Mouse (Mus musculus) embryo, embryonic 11.5 days (tissue): Measurements from ENCODE around the gene Ttc21a.

Source experiments
- DNase-seq: peaks from one replicate; pipeline ENCODE4 v3.0.0-alpha.2; 2012; ENCODE audit warnings: low read depth, low spot score

The Ttc21a gene

DNA sequence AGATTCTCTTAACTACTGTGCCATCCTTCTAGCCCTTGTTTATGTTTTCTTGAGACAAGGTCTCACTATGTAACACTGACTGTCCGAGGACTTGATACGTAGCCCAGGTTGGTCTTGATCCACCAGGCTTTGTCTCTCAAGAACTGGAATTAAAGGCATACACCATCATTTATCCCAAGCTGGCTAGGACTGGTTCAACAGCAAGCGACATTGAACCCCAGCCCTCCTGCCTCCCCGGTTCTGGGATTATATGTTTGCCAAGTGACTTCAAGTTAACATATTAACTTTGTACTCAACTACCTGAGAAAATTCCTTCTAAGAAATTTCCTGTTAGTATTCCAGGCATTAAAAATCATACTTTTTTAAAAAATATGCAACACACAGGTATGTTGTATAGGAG lies 37.9 kb downstream of the Ttc21a start:
- DNase-seq = no peak

DNA sequence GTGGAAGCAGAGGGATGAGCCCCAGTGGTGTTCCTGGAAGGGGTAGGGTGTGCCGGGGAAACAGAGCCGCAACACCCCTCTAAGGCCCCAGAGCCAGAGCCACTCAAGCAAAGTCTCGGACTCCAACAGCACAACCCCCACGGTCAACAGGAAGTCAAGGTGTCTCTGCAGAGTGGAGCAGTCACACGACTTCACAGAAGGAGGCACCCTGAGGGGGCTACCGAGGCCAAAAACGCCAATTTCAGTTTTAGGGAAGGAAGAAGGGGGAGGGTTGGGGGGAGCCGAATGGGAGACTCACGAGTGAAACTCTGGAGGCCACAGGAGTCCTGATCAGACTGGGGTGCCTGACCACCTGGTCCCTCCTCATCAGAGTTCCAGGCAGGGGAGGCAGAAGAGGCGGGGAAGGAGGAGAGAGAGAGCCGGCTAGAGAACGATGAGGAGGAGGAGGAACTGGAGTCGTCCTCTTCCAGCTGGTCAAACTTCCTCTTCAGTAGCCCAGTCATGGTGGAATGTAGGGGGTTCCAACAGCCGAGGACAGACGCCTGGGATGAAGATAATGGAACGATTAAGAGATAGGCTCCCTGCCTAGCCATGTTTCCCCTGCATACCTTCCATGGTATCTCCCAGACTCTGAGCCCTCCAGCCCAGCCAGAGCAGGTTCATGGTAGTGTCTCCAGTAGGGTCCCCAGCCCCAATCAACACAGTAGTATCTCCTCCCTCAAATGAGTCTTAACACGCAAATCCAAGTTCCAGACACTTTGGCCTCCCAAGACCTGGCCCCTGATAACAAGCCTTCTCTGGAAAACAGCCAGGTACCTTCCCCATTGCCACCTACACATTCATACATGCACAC lies 39.5 kb downstream of the Ttc21a start:
- no peak for DNase-seq

DNA sequence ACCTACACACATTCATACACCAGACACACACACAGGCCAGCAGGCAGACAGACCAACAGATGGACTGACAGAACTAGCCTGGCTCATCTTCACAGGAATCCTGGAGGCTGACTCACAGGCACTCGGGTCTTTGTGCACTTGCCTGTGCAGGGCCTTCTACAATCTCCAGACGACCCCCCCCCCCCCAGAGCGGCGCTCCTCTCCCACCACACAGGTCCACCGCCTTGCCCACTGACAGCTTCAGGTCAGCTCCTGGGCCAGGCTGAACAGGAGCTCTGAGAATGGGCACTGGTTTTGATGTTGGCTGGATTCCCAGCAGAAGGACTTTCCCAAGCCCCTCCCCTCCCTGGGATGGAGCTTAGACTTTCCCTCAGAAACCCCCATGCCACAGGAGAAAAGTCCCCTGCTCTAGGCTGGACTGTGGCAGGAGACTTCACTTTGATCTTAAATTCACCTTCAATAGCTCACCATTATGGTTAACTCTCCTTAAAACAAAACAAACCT lies 40.2 kb downstream of the Ttc21a start:
- no peak for DNase-seq

DNA sequence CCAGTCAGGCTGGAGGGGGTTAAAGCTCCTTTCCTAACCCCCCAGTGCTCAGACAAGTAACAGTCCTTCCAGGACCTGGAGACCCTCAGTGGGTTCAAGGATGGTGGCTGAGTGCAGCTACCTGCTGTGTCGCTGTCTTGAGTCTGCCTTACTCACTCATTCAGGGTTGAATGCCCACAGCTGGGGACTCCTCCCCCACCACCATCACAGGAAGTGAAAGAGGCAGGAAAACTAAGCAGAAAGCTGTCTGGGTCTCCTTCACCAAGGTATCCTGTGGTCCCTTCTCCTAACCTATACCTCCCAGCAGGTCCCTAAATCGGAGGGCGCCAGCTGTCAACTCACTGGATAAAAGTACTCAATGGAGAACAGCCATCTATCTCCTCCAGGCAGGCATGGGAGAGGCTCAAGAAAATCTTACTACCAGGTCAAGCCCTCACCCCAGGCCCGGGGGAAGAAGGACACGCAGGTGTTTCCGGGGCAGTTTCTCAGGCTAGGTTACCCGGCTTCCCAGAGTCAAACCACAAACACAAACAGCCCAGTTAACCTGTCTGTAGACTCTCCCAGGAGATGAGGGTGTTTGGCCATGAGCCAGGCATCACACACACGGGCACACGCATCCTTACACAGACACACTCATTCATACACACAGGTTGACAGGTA lies 40.9 kb downstream of the Ttc21a start:
- DNase-seq = no peak

DNA sequence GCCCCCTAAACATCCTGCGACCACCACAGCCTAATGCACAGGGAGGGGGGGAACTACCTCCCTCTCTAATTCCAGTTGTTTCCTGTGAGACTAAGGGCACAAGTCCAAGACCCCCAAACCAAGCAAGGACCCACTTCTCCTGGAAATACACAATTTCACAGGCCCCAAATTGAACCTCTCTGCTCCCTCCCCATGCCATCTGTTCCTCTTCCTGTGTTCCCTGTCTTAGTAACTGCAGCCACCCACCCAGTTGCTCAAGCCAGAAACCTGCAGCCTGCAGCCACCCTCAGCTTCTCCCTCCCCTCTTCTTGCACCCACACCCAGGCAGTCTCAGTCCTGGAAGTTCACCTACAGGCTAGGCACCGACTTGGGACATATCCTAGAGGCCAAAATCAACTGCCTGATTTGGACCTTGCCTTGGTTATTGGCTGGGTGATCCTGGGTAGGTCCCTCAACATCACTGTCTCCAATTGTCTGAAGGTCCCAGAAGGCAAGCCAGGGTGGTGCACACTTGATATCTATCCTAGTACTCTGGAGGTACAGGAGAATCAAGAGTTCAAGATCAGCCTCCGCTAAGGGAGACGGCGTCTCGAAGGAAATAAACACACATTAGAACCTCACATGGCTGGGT lies 41.5 kb downstream of the Ttc21a start:
- no peak for DNase-seq

DNA sequence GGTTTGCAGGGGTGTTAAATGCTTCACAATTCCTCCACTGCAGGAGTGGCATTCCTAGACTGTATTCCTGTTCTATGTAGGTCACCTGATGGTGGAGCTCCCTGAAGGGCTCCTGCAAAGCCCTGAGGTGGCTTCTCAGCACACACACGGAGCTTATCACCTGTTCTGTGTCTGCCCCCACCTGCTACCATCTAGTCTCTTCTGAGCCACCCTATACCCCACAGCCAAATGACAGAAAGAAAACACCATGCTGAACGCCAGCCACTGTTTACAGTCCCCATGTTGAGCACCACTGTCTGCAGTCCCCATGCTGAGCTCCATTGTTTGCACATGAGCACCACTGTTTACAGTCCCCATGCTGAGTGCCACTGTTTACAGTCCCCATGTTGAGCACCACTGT lies 42.3 kb downstream of the Ttc21a start:
- no peak for DNase-seq

DNA sequence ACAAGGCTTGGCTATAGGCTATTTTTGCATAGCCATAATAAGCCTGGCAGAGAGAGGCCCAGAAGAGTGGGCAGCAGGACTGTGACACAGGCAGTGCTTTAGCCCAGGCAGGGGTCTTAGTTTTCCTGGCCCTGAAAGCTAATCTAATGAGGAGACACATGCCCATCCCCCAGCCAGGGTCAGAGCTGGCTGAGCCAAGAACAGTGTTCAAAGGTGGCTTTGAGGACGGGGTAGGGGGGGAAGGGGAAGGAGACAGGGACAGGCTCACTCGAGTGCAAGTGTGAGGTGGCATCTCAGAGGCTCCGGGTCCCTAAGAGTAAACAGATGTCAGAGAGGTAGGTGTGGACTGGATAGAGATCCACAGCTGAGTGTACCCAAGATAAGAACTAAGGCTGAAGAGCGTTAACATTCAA lies 43.4 kb downstream of the Ttc21a start:
- DNase-seq = no peak

DNA sequence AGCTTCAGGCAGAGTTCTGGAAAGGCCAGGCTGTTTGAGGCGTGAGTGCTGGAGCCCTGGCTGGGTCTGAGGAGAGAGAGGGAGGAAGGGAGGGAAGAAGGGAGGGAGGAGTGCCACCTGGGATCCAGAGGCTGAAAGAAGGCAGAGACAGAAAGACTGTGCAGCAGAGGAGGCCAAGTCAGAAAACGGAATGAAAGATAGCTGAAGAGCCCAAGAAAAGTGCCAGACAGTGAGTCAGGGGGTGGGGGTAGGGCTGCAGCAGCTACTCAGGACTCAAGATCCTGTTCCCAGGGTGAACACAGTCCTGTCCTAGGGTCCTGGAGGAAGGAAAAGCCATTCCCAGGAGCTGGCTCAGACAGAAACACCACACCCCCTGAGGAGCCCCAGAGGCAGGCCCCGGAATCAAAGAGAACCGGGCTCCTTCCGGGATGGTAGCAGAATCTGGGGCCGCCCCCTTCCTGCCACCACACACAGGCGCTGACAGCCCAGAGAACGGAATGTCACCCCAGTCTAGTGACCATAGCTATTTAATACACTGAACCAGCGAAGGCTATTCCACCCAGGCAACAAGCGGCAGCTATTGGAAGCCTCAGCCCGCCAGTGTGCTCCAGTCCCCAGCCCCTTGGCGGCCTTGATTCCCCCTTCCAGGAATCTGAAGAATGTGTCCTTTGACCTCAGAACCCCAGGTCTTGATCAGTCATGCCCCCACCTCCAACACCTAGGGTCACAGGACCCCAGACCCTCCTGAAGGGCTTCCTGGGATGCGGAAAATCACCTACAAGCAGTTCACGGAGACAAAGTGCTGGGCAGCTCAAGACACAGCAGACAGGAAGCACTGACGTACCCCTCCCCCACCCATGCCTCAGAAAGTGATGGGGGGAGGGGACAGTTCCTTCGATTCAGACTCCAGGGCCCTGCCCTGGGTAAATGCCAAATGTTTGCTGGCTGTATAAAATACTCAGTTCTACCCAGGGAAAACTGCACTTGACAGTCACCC lies 44.1 kb downstream of the Ttc21a start:
- peak; percentile 67 for DNase-seq

DNA sequence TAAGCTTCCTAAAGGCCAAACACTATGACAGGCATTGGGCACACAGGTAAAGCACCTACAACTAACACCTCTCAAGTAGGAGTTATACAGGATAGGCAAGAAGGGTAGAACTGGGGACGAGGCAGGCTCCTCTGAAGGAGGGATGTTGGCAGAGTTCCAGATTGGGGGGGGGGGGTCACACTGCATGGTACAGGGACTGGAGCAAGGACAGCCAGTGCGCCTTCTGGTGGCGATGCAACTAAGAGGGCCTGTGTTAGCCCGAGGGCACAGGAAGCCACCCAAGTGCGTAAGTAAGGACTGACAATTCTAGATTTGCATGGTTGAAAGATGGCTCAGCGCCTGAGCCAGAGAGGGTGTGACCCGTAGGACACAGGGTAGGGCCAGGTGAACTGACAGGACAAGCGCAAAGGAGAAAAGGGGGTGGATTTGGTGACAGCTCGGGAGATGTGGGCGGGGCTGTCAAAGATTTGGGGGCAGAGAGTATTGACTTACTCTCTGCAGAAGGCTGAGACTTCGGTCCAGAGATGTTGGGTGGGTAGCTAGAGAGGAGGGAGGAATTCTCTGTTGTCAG lies 44.9 kb downstream of the Ttc21a start:
- DNase-seq = no peak

DNA sequence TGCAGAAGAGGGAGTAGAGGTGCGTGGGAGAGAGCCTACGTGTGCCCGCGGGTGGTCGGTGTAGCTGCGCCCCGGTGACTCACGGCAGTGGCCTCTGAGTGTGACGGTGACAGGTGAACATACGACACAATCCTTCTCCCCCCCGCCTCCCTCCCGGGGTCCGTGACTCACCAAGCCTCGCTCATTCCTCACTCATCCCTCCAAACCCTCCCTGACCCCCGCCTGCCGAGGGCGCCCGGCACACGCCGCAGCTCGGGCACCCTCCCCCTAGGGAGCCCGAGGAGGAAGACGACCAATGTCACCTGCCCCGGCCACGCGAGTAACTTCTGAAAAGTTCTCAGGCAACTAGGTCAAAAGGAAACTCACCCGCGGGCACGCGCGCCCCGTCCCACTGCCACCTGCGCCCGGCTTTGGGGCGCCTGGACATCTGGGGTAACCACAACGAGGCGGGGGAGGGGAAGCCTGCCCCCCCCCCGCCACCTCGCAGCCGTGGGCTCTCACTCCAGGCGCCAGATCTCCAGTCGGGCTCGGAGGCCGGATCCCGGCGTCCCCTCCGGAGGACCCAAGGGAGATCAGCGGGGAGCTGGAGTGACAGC lies 45.6 kb downstream of the Ttc21a start:
- no peak for DNase-seq

DNA sequence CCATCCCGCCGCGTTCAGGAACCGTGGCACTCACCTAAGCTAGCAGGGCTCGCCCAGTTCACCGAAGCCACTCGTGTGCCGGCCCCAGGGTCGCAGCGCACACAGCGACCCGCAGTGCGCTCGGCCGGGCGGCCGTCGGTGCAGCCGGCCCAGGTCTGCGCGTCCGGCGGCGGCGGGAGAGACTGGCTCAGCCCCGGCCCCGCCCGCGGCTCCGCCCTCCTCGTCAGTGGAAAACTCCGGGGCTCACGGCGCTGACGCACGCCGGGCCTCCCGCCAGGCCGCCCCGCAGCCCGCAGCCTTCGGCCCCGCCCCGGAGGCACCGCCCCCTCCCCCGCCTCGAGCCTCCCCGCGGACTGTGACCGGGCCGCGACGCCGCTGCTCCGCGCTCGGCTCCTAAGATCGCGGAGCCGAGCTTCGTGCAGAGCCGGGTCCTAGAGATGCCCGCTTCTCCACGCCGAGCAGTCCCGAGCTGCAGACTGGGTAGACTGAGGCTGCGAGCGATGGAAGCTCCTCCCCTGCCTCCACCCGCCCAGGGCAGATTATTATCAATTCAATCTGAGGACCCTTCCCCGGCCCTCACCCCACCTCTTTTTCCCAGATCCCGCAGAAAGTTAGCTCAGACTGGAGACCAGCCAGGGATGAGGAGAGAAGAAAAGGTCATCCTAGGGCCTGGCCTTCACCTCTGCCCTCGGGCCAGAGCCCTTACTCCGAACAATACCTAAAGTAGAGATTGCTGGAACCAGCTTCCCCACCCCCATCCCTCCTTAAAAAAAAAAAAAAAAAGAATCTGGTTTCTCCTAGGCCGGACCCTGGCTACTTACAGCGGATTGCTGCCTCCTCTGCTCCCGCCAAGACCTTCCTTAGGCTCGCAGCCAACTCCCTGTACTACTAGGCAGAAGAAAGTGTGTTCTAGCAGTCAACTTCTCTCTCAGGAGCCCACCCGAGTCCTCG lies 46.5 kb downstream of the Ttc21a start:
- DNase-seq = peak; percentile 63

DNA sequence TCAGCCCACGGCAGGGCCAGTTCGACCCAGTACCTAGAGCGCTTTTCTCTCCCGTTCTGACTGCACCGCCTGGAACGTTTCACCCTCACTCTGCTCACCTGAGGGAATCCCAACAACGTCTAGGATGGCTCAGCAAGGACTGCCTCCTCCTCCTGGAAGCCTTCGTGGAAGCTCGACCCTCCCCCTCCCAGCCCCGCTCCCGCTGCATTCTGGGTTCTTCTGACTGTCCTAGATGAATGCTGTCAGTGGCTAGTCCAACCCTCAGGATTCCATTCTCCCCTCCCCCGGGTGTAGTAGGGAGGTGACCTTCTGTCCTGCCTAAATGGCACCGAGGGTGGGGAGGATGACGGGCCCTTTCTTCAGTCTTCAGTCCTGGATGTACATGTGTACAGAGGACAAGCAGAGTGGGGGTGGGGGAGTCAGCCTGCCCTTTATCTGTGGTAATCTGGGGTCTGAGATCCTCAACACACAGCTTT lies 47.2 kb downstream of the Ttc21a start, which contains the start of gene Csrnp1:
Gene Csrnp1 (minus strand): TSS at position 123 of the 476 bp plus-strand sequence.
- no peak for DNase-seq

DNA sequence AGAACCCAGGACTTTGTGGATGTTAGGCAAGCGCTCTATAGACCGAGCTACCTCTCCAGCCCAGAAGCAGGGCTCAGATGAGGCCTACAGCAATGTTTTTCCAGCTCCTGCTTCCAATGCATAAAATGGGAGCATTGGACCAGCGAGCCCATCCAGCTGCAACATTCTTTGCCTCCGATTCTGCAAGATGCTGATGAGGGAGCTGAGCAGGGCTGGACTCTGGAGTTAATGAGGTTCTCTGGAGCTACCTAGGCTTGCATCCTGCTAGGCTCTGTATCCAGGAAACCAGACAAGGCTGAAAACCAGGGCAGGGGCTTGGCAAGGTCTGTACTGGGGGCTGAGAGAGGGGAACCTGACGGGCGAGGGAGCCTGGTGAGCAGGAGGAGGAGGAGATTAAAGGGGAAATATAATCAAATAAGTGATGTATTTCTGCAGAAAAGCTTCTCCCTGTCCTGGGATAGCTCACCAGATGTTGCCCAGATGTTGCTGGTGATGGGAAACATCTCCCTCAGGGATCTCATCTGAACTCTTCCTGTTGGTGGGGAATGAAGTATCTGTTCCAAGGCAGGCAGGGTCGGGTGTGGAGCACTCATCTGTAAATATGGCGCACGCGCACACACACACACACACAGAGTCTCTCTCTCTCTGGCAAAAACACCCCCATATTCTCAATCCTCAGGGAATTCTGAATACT lies 48.6 kb downstream of the Ttc21a start:
- no peak for DNase-seq

DNA sequence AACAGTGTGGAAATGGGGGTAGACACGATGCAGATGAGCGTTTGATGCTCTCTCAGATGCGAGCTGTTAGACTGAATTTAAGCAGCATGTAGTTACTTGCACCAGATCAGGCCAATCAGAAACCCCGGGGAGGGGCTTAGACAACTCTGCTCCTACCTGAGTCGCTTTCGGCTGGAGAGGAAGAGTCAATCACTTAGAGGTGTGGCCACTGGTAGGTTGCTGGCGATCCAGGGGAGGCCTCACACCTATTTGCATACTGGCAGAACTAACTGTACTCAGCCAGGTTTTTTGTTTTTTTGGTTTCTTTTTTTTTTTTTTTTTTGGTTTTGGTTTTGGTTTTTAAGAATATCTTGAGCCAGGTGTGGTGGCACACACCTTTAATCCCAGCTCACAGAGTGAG lies 50.9 kb downstream of the Ttc21a start:
- DNase-seq = no peak

DNA sequence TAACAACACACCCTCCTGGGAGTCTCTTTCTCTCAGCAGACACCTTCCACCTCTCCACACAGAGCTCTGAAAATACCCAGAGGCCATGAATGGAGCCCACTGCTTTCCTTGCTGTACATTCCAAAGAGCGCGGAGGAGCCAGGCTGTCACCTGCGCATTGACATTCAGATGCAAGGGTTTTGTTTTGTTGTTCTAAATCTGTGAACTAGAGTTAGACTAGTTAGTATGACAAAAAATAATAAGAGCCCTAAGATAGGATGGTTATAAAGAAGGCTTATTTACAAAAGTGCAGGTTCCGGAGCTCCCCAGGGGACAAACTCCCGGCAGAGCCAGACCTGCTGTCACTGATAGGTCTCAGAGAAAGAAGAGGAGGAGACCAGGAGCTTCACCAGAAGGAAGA lies 53.9 kb downstream of the Ttc21a start:
- no peak for DNase-seq

DNA sequence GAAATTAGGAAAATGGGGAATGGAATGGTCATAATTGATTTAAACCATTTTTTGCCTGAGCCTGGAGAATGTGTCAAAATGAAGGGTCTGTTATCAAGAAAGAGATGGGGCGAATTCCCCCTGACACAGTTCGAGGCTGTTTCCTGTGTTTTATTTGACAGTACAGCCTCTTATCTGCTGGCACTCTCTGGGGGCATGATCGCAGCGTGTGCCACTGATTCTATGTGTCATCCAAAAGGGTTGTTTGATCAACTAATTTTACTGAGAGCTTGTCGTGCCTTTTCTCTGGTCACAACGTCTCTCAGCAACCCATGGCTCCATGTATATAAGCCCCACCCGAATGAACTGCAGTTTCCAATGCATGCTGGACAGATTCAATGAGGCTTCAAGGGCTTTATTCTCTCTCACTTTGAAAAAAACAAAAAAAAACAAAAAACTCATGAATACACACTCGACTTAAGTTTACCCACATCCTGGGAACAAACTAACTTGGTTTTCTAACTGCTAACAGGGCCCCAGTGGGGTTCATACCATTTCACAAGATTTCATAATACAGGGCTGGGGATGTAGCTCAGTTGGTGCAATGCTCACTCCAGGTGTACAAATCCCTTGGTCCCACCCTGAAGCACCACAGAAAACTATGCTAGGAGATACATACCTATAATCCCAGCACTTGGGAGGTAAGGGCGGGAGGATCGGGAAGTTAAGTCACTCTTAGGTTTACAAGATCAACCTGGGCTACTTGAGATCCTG lies 55.9 kb downstream of the Ttc21a start:
- no peak for DNase-seq

DNA sequence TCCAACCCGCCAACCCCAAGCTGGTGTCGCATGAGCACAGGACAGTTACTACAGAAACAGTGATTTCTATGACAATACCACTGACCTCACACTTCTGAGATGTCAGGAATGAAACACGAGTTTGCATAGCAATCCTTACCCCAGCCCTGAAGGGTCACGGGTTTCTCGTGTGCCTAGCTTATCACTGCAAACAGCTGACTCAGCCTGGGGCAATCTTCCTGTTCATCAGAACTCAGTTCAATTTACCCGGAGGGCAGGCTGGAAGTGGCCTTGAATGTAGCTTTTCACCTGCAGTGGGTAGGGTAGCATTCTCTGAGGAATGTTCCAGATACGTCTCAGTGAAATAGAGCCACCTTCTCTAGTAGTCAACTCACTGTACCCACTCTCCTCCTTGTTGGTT lies 56.8 kb downstream of the Ttc21a start:
- DNase-seq = no peak

DNA sequence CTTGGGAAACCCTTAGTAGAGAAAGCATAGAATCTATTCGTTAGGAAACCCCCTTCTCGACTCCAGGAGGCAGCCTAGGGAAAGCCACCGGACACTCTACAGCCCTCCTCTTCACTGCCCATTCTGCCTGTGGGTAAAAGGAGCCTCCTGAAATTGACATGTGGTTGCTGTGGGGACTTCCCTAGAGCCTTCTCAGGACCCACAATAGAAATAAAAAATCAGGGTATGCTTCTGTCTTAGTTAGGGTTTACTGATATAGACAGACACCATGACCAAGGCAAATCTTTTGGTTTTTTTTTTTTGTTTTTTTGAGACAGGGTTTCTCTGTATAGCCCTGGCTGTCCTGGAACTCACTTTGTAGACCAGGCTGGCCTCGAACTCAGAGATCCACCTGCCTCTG lies 58.7 kb downstream of the Ttc21a start:
- DNase-seq = no peak
